ENCODE assay signal across 8 mouse cellular contexts in genomic region chr2:164563339-164564038, GRCm38 (mm10). TPM values are rescaled to one million over a fixed set of nuclear protein-coding genes. Genes with fewer than 3 reads are reported as not detected.
DNase-seq lines count a peak whose midpoint lies in the region; ATAC-seq and TF ChIP-seq lines count a peak whose summit lies in the region.
"Had no signal": no experiment of that assay in that cellular context is flagged by ENCODE, and none has a peak within 500 bp of the region (broad histone marks: within the 10 kb centered on the region; RNA-seq: fewer than 3 reads in every experiment).

No protein-coding gene starts in this region.

- peak overlapping the region; percentile 44 for H3K4me3 ChIP-seq in heart, postnatal 0 days (ENCODE audit: low read depth, low read length)
- peak overlapping the region; percentile 54 for H3K4me3 ChIP-seq in lung, embryonic 16.5 days (ENCODE audit: low read length)

- no peaks in the 10 kb centered on the region for H3K36me3 ChIP-seq in heart, postnatal 0 days (replicated peaks; ENCODE audit: control insufficient read depth, insufficient read depth, low read length)
- peaks cover 9% of the 10 kb centered on the region; the same call in 1 of the 2 replicates for H3K36me3 ChIP-seq in lung, embryonic 16.5 days (ENCODE audit: control insufficient read depth, insufficient read depth, low read length)

- peaks cover 25% of the 10 kb centered on the region for H3K27me3 ChIP-seq in heart, postnatal 0 days (ENCODE audit: control insufficient read depth, insufficient read depth, low read length)
- no peaks in the 10 kb centered on the region; the same call in 1 of the 2 replicates for H3K27me3 ChIP-seq in lung, embryonic 16.5 days (ENCODE audit: control insufficient read depth, insufficient read depth, low read depth, low read length)

- TF ChIP-seq EP300 in heart, postnatal 0 days (IDR thresholded peaks at IDR 0.05; ENCODE audit: low read depth), result no peak

- H3K4me2 ChIP-seq in heart, postnatal 0 days (ENCODE audit: low read depth, low read length), result peak overlapping the region; percentile 72
- H3K4me2 ChIP-seq in lung, embryonic 16.5 days (ENCODE audit: low read depth, low read length), result peak overlapping the region; percentile 75

- 1% methylated on average over 31 of the region's 32 CpGs for WGBS in heart, postnatal 0 days
- WGBS in lung, embryonic 16.5 days, result under 1% methylated on average over 29 of the region's 32 CpGs

- ATAC-seq in heart, postnatal 0 days (ENCODE audit: insufficient read depth, low read depth), result no peak
- peak; percentile 62 for ATAC-seq in lung, embryonic 16.5 days (ENCODE audit: low read depth)

- H3K9ac ChIP-seq in heart, postnatal 0 days (replicated peaks; ENCODE audit: low read depth, low read length), result peak overlapping the region; percentile 40
- peak overlapping the region; percentile 72 for H3K9ac ChIP-seq in lung, embryonic 16.5 days (ENCODE audit: low read length)

- H3K9me3 ChIP-seq in heart, postnatal 0 days (replicated peaks; ENCODE audit: control insufficient read depth, low read length), result no peaks in the 10 kb centered on the region; the same call in 1 of the 2 replicates
- H3K9me3 ChIP-seq in lung, embryonic 16.5 days (ENCODE audit: control insufficient read depth, low read length), result no peaks in the 10 kb centered on the region

- DNase-seq in B cell, adult 2 months, result peak; percentile 7 to 15
- peak; percentile 17 to 39 for DNase-seq in CD8-positive naive resting alpha-beta T cell, adult 2 months (ENCODE audit: low read depth in 2 of 2, low spot score in 2 of 2)
- DNase-seq in embryo, embryonic 10 days (ENCODE audit: low spot score), result peak; percentile 77
- peak; percentile 40 for DNase-seq in heart, postnatal 0 days (ENCODE audit: low spot score)
- DNase-seq in kidney, postnatal 25 days, result peak; percentile 58 to 85
- DNase-seq in ovary, postnatal 36 days (ENCODE audit: low spot score), result peak; percentile 32

- 0 out of 2 replicates have a peak, but pooled peaks cover 8% of the 10 kb centered on the region for H3K4me1 ChIP-seq in heart, postnatal 0 days (ENCODE audit: control insufficient read depth, insufficient read depth)
- peaks cover 8% of the 10 kb centered on the region for H3K4me1 ChIP-seq in lung, embryonic 16.5 days (replicated peaks; ENCODE audit: control insufficient read depth, insufficient read depth, low read length)

- no peak overlapping the region for H3K27ac ChIP-seq in heart, postnatal 0 days (ENCODE audit: low read depth)
- H3K27ac ChIP-seq in lung, embryonic 16.5 days (ENCODE audit: low read length), result peak overlapping the region; percentile 74

- TF ChIP-seq CTCF in heart, postnatal 0 days (IDR thresholded peaks at IDR 0.05; ENCODE audit: low read depth), result peak; percentile 57

RNA-seq across cellular contexts. Expression of gene Wfdc2, which starts 1.3 kb away (rescaled TPM):
- 2.9 and 8.5 TPM in 2 replicates for total RNA-seq in heart, postnatal 0 days (2014; rRNA removed; ENCODE audit: low replicate concordance)
- 0.74 and 23.0 TPM in 2 replicates for polyA plus RNA-seq in heart, postnatal 0 days (2015; fragmentation: Nextera tagmentation; extraction: Ambion mirVana)
- polyA plus RNA-seq in lung, embryonic 16.5 days (2015; fragmentation: Nextera tagmentation; extraction: Ambion mirVana), result 486 and 558 TPM in 2 replicates

RNA-seq across cellular contexts. Expression of gene Spint3, which starts 9.8 kb away (rescaled TPM):
- total RNA-seq in heart, postnatal 0 days (2014; rRNA removed; ENCODE audit: low replicate concordance), result not detected in 2 replicates
- not detected in 2 replicates for polyA plus RNA-seq in heart, postnatal 0 days (2015; fragmentation: Nextera tagmentation; extraction: Ambion mirVana)
- not detected in 2 replicates for polyA plus RNA-seq in lung, embryonic 16.5 days (2015; fragmentation: Nextera tagmentation; extraction: Ambion mirVana)
- total RNA-seq: layer of hippocampus, postnatal 25 days had no signal

RNA-seq across cellular contexts. Expression of gene Wfdc6a, which starts 21.8 kb away (rescaled TPM):
- total RNA-seq in heart, postnatal 0 days (2014; rRNA removed; ENCODE audit: low replicate concordance), result not detected in 2 replicates
- 0.25 and 0.30 TPM in 2 replicates for polyA plus RNA-seq in heart, postnatal 0 days (2015; fragmentation: Nextera tagmentation; extraction: Ambion mirVana)
- 0.92 and 1.4 TPM in 2 replicates for polyA plus RNA-seq in lung, embryonic 16.5 days (2015; fragmentation: Nextera tagmentation; extraction: Ambion mirVana)
- total RNA-seq: layer of hippocampus, postnatal 25 days had no signal

RNA-seq across cellular contexts. Expression of gene Eppin, which starts 29.9 kb away (rescaled TPM):
- total RNA-seq in heart, postnatal 0 days (2014; rRNA removed; ENCODE audit: low replicate concordance), result not detected in 2 replicates
- polyA plus RNA-seq in heart, postnatal 0 days (2015; fragmentation: Nextera tagmentation; extraction: Ambion mirVana), result not detected in 2 replicates
- not detected in 2 replicates for polyA plus RNA-seq in lung, embryonic 16.5 days (2015; fragmentation: Nextera tagmentation; extraction: Ambion mirVana)
- total RNA-seq: layer of hippocampus, postnatal 25 days had no signal

RNA-seq across cellular contexts. Expression of gene Wfdc6b, which starts 49.8 kb away (rescaled TPM):
- not detected in 2 replicates for total RNA-seq in heart, postnatal 0 days (2014; rRNA removed; ENCODE audit: low replicate concordance)
- polyA plus RNA-seq in heart, postnatal 0 days (2015; fragmentation: Nextera tagmentation; extraction: Ambion mirVana), result not detected in 2 replicates
- not detected in 2 replicates for polyA plus RNA-seq in lung, embryonic 16.5 days (2015; fragmentation: Nextera tagmentation; extraction: Ambion mirVana)
- total RNA-seq: layer of hippocampus, postnatal 25 days had no signal

Comparison
In these comparisons a context has a peak if more than half of its experiments do, and no peak if none do; other contexts are left out.
1. DNase-seq: peak in every context shown above with its lines; median percentile 77 in embryo, embryonic 10 days; 72 in kidney, postnatal 25 days; 40 in heart, postnatal 0 days; 32 in ovary, postnatal 36 days; 28 in CD8-positive naive resting alpha-beta T cell, adult 2 months; 11 in B cell, adult 2 months.
2. RNA of gene Wfdc2, which starts 1.3 kb away (polyA plus RNA-seq): 486 to 558 TPM in lung, embryonic 16.5 days; 0.74 to 23.0 TPM in heart, postnatal 0 days; every median in the first group is over 10 times any median in the second.